8 mouse cellular contexts compared by ENCODE assay signal in the genomic region with DNA sequence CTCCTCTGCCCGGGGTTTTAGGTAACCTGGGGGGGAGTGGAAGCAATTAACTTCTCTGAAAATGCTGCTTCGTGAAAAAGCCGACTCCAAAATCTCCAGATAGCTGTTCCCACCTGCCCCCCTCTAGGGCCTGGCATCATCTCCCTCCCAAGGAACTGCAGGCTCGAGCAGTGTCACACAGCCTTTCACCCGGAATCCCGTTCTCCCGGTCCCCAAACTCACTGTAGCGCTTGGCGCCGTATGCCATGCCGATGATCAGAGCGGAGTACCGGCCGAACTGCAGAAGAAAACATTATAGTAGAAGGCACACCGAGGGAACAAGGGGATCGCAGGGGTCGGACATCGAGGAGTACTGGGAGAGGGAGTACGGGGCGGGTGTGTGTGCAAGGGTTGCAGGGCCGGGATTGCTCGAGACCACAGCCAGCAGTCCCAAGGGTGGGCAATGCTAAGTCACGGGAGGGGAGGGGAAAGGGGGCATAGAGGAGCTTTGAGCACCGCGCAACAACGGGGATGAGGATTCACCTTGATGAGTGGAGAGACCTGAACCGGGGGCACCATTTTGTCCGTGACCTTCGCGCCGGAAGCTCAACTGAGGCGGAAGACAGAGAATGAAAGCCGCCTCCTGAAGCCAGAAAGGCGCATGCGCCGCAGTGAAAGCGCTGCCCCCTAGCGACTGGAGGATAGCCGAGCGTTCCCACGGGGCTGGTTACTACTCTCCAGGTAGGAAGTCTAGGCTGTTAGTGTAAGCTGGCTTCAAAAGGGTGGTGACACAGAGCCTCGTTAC. TPM values are rescaled to one million over a fixed set of nuclear protein-coding genes. Genes with fewer than 3 reads are reported as not detected.
DNase-seq lines count a peak whose midpoint lies in the region; ATAC-seq and TF ChIP-seq lines count a peak whose summit lies in the region.

A gene (minus strand): TSS at position 645 of the 784 bp plus-strand sequence.

- peak within 1 kb of the TSS; percentile 7; the same call in 1 of the 2 replicates for H3K27ac ChIP-seq in cortical plate, adult 2 months (ENCODE audit: insufficient read depth, low read length)

- peak; percentile 85 for TF ChIP-seq POLR2A in cortical plate, adult 2 months (IDR thresholded peaks at IDR 0.05; ENCODE audit: extremely low read depth, insufficient read depth, low read length)

- ATAC-seq in activated CD4-positive, CD25-positive, alpha-beta regulatory T cell, adult 4 months, result peak; percentile 98
- peak; percentile 97 for ATAC-seq in megakaryocyte progenitor cell, adult 5-6 weeks (replicated peaks; ENCODE audit: poor library complexity)

- peaks cover 2% of the 10 kb centered on the region; the same call in 1 of the 2 replicates for H3K4me1 ChIP-seq in cortical plate, adult 2 months (ENCODE audit: control insufficient read depth, insufficient read depth, low read length)

- peak; percentile 92 for DNase-seq in gastrocnemius, postnatal 10 days
- DNase-seq in induced T-regulatory cell, adult 2 months (ENCODE audit: low read depth), result peak; percentile 97
- DNase-seq in left cerebral cortex, adult 9 months (ENCODE audit: low spot score in 2 of 2), result peak; percentile 82 to 97
- peak; percentile 96 for DNase-seq in right cerebral cortex, postnatal 14 days
- DNase-seq in urinary bladder, postnatal 36 days (ENCODE audit: low spot score in 2 of 2), result peak; percentile 92 to 95

- TF ChIP-seq CTCF in cortical plate, adult 2 months (IDR thresholded peaks at IDR 0.05; ENCODE audit: extremely low read depth, insufficient read depth, low read length), result peak; percentile 74

- H3K4me3 ChIP-seq in cortical plate, adult 2 months (ENCODE audit: insufficient read depth, low read length), result peak within 1 kb of the TSS; percentile 94

RNA-seq across cellular contexts. Expression of the gene that starts here (rescaled TPM):
- 100 to 1,000 TPM; 209 to 291 TPM for polyA plus RNA-seq in activated CD4-positive, CD25-positive, alpha-beta regulatory T cell, adult 4 months (2017; shearing (Covaris generic))
- polyA plus RNA-seq in cortical plate, adult 2 months (2012; rRNA removed), result 323 and 367 TPM in 2 replicates
- total RNA-seq in gastrocnemius, postnatal 10 days (2021), result 100 to 1,000 TPM; 747 to 903 TPM
- total RNA-seq in megakaryocyte progenitor cell, adult 5-6 weeks (2015), result 245 and 275 TPM in 2 replicates
- 222 and 254 TPM in 2 replicates for total RNA-seq in megakaryocyte progenitor cell, adult 5-6 weeks (2017)

Comparison
In these comparisons a context has a peak if more than half of its experiments do, and no peak if none do; other contexts are left out.
1. Peak in every context shown above with its lines: DNase-seq, ATAC-seq, H3K4me3 ChIP-seq and H3K27ac ChIP-seq.